Mouse (Mus musculus): ENCODE measurements at regions not wholly inside any gene's neighbourhood (a gene's known extent, or its start where the extent isn't known, plus 50 kb on each side); places are given as distances from the start of the nearest gene placed in this dataset.
"Not testable (repeated sequence)": the region's sequence is repeated elsewhere in the genome, so short reads cannot be mapped to it uniquely, and the experiment has no call there.

GRCm38 (mm10) chr10:26139100-26140093, 60.5 kb upstream of the Tmem200a start:
- DNase-seq = peak; percentile 6 to 8

GRCm38 (mm10) chr10:26152586-26152985, 73.7 kb upstream of the Tmem200a start:
- no peak for DNase-seq

GRCm38 (mm10) chr10:26158786-26159185, 70.7 kb upstream of the Samd3 start:
- DNase-seq = no peak

GRCm38 (mm10) chr10:26161139-26161538, 68.4 kb upstream of the Samd3 start:
- DNase-seq = not testable (repeated sequence)

GRCm38 (mm10) chr10:26164531-26164930, 65.0 kb upstream of the Samd3 start:
- DNase-seq = no peak

GRCm38 (mm10) chr10:26177591-26177990, 51.9 kb upstream of the Samd3 start:
- no peak for DNase-seq

GRCm38 (mm10) chr10:26178356-26178755, 51.2 kb upstream of the Samd3 start:
- no peak for DNase-seq
